Mouse (Mus musculus) stomach, embryonic 16.5 days (tissue): ENCODE data around the gene Wfdc1. TPM values are rescaled to one million over a fixed set of nuclear protein-coding genes. Genes with fewer than 3 reads are reported as not detected.

Source experiments
- ATAC-seq: fragments of 200-750 bp; cut with Nextera tagmentation; 2 replicates; pipeline ENCODE4 v1.8.0; 2017; ENCODE audit warnings: moderate number of reproducible peaks, moderate TSS enrichment; ENCODE audit not compliant: insufficient read depth, low FRiP score
- H3K27ac ChIP-seq: fragments of 300-500 bp; sonication (generic); 2 replicates; pipeline ENCODE4 v1.5.1; 2014; ENCODE audit warnings: low read length
- H3K27me3 ChIP-seq: fragments of 300-500 bp; sonication (generic); 2 replicates; pipeline ENCODE4 v1.6.1; 2014; ENCODE audit warnings: low read length, control low read depth, mixed read lengths; ENCODE audit not compliant: control insufficient read depth, insufficient read depth
- H3K36me3 ChIP-seq: fragments of 300-500 bp; sonication (generic); 2 replicates; pipeline ENCODE4 v1.6.1; 2014; ENCODE audit warnings: low read length; ENCODE audit not compliant: control insufficient read depth, insufficient read depth
- H3K4me1 ChIP-seq: fragments of 300-500 bp; sonication (generic); 2 replicates; pipeline ENCODE4 v1.6.1; 2014; ENCODE audit warnings: low read length, control low read depth, mixed read lengths; ENCODE audit not compliant: control insufficient read depth, insufficient read depth
- H3K4me2 ChIP-seq: fragments of 300-500 bp; sonication (generic); 2 replicates; pipeline ENCODE4 v1.6.1; 2014; ENCODE audit warnings: low read depth, low read length, mixed read lengths
- H3K4me3 ChIP-seq: fragments of 300-500 bp; sonication (generic); replicated peaks from 2 replicates; pipeline ENCODE4 v1.5.1; 2014; ENCODE audit warnings: mild to moderate bottlenecking, low read length
- H3K9ac ChIP-seq: fragments of 300-500 bp; sonication (generic); 2 replicates; pipeline ENCODE4 v1.6.1; 2014; ENCODE audit warnings: low read length
- H3K9me3 ChIP-seq: fragments of 300-500 bp; sonication (generic); replicated peaks from 2 replicates; pipeline ENCODE4 v1.6.1; 2016; ENCODE audit warnings: low read length, control low read depth; ENCODE audit not compliant: control insufficient read depth
- WGBS: fragments of 180-500 bp; shearing (Covaris S2); extraction: QIAGEN DNeasy Blood & Tissue Kit; methylation state at CpG from one replicate; pipeline ENCODE4 v1.1.7; 2014; 5-methylcytosine and 5-hydroxymethylcytosine counted together
- polyA plus RNA-seq: library from polyadenylated mRNA; unstranded; fragments of >200 nt; fragmentation: Nextera tagmentation; extraction: Ambion mirVana; gene quantifications from 2 replicates; pipeline ENCODE4 v1.2.1, GENCODE M21; 2015

The Wfdc1 gene
- polyA plus RNA-seq, 1 experiment from 2014 or later = 33.9 TPM

DNA sequence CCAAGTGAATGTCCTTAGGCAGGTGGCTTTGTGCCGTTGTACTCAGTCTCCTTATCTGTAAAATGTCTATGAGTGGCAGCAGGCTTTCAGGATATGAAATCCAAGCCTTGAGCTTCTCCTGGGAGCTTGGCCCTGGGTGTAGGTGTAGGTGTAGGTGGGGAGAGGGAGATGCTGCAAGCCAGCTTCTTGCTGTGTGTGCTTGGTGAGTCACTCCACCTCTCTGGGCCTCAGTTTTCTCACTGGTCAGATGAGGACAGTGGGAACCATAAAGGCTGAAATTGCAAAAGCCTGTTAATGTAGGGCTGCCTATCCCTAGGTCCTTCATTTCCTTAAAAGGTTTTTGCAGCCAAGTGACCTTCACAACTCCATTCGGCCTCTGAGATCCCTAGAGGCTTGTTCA, 30.2 kb upstream of the Wfdc1 start:
- peaks cover 10% of the 10 kb centered on the region; the same call in 1 of the 2 replicates for H3K4me1 ChIP-seq
- H3K27ac ChIP-seq = no peak overlapping the region
- H3K4me2 ChIP-seq = no peak overlapping the region
- H3K9me3 ChIP-seq = no peaks in the 10 kb centered on the region
- H3K9ac ChIP-seq = no peak overlapping the region
- 56% methylated on average over 2 of the region's 2 CpGs for WGBS
- 0 out of 2 replicates have a peak, but pooled peaks cover 4% of the 10 kb centered on the region for H3K27me3 ChIP-seq
- H3K4me3 ChIP-seq = no peak overlapping the region
- ATAC-seq = no peak
- H3K36me3 ChIP-seq = no peaks in the 10 kb centered on the region

DNA sequence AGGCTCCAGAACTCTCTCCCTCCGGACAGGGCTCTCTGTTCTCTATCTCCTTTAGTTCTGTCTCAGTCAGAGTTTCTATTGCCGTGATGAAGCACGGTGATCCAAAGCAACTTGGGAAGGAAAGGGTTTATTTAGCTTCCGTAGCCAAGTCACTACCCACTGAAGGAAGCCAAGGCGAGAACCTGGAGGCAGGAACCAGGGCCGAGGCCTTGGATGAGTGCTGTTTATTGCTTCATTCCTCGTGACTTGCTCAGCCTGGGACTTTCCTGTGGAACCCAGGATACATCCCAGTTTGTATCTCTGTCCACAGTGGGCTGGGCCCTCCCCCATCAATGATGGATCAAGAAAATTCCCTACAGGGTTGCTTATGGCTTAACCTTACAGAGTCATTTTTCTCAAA, 29.4 kb upstream of the Wfdc1 start:
- H3K4me2 ChIP-seq = no peak overlapping the region

DNA sequence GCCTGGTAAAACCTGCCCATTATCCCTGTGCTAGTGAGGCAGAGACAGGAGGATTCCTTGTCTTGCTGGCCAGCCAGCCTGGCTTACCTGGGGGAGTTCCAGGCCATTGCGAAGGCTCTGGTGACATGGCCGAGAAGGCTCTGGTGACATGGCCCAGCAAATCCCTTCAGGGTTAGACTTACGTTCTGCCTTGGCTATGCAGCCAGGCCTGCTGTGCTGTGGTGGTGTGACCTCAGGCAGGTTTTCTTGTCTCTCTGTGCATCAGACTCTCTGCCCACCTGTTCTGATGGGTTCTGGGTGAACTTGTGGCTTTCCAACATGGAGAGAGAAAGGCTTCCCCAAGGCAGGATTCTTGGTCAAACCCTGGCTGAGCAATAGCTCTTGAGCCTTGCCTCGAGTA, 28.8 kb upstream of the Wfdc1 start:
- no peak overlapping the region for H3K4me2 ChIP-seq
- ATAC-seq = no peak
- H3K9ac ChIP-seq = no peak overlapping the region
- 94% methylated on average over 4 of the region's 4 CpGs for WGBS
- H3K4me3 ChIP-seq = no peak overlapping the region
- H3K9me3 ChIP-seq = no peaks in the 10 kb centered on the region
- H3K27ac ChIP-seq = no peak overlapping the region
- H3K4me1 ChIP-seq = peaks cover 10% of the 10 kb centered on the region; the same call in 1 of the 2 replicates
- no peaks in the 10 kb centered on the region for H3K36me3 ChIP-seq
- 0 out of 2 replicates have a peak, but pooled peaks cover 4% of the 10 kb centered on the region for H3K27me3 ChIP-seq

More for the DNA sequence above, 29.4 kb upstream of the Wfdc1 start:
- H3K4me3 ChIP-seq = no peak overlapping the region
- 0 out of 2 replicates have a peak, but pooled peaks cover 4% of the 10 kb centered on the region for H3K27me3 ChIP-seq
- no peak overlapping the region for H3K27ac ChIP-seq
- 58% methylated on average over 7 of the region's 7 CpGs for WGBS
- no peak for ATAC-seq
- H3K9ac ChIP-seq = no peak overlapping the region
- peaks cover 10% of the 10 kb centered on the region; the same call in 1 of the 2 replicates for H3K4me1 ChIP-seq
- no peaks in the 10 kb centered on the region for H3K9me3 ChIP-seq
- H3K36me3 ChIP-seq = no peaks in the 10 kb centered on the region

DNA sequence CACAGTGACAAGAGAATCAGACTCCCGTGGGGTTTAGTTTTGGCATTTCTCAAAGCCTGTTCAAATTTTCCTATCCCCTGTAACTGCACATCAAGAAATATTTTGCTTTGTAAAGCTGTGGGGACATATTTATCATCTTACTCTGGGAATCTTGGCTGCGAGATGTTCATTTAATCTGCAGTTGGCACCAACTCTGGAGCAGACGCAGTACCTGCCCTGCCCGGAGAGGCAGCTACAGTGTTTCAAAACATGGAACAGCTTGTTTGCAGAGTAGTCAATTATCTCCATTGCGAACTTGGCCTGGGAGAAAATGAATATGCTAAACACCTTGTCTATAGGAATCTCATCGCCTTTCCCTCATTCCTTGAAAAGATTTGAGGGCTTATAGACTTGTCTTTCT, 27.9 kb upstream of the Wfdc1 start:
- Histone ChIP-seq H3K9me3 (no peaks in the 10 kb centered on the region), H3K27ac (no peak overlapping the region)
- WGBS = 63% methylated on average over 6 of the region's 6 CpGs

DNA sequence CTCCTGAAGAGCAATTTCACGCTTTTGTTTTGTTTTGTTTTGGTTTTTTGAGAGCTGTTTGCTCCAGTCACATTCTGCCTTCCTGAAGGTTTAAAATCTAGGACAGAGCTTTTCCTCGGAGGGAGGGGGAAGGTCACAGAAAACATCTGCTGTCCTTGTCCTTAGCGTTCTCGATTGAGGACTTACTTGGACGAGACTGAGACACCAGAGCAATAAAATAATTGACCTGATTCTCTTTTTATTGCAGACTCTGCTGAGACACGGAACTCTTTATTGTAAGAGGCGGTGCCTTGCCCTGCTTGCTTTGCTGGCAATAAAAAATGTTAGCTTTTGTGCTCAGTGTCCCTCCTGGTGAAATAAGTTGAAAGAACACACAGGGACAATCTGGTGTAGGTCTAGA, 26.4 kb upstream of the Wfdc1 start:
- Histone ChIP-seq H3K4me2 (no peak overlapping the region), H3K36me3 (no peaks in the 10 kb centered on the region), H3K9me3 (no peaks in the 10 kb centered on the region), H3K27me3 (no peaks in the 10 kb centered on the region), H3K4me1 (peaks cover 10% of the 10 kb centered on the region; the same call in 1 of the 2 replicates), H3K27ac (no peak overlapping the region), H3K4me3 (no peak overlapping the region), H3K9ac (no peak overlapping the region)
- WGBS = 55% methylated on average over 7 of the region's 7 CpGs
- ATAC-seq = no peak

More for the DNA sequence above, 27.9 kb upstream of the Wfdc1 start:
- H3K4me2 ChIP-seq = no peak overlapping the region
- H3K9ac ChIP-seq = no peak overlapping the region
- no peak for ATAC-seq
- no peaks in the 10 kb centered on the region for H3K36me3 ChIP-seq
- H3K4me3 ChIP-seq = no peak overlapping the region
- peaks cover 10% of the 10 kb centered on the region; the same call in 1 of the 2 replicates for H3K4me1 ChIP-seq
- H3K27me3 ChIP-seq = 0 out of 2 replicates have a peak, but pooled peaks cover 4% of the 10 kb centered on the region

DNA sequence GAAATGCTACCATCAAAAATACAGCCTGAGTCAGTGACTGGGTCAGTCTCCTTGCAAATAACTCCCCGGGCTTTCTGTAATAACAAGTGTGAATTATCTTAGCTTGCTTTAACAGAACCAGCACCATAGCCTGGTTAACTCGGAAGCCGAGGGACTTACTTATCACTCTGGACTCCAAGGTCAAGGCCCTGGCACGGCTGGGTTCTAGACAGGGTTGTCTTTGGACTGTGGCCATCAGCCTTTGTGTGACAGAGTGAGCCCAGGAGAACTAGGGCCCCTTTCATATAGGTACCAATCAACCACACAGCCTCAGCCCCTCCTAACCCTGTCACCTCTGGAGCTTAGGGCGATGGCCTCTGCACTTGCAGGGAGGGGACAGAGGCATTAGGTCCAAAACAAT, 25.1 kb upstream of the Wfdc1 start:
- Histone ChIP-seq H3K9me3 (no peaks in the 10 kb centered on the region), H3K27ac (no peak overlapping the region), H3K36me3 (no peaks in the 10 kb centered on the region), H3K27me3 (no peaks in the 10 kb centered on the region), H3K4me3 (no peak overlapping the region), H3K4me2 (no peak overlapping the region), H3K4me1 (no peaks in the 10 kb centered on the region), H3K9ac (no peak overlapping the region)
- ATAC-seq = no peak
- 73% methylated on average over 5 of the region's 5 CpGs for WGBS

DNA sequence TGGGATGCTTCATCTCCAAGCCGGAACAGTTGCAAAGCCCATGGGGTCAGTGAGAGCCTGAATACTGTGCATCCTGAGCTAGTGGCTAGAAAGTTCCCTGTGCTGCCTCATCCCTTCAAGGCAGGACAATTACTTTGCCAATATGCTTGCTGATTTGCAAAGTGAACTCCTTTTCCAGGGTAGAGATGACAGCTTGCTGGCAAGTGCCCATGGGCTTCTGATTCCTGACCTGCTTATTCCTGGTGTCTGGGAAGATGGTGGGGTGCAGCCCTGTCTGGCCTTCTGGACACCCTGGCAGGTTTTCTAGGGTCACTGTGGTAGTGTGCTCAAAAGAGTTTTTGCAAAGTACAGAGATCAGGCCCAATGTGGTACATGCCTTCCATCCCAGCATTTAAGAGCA, 23.2 kb upstream of the Wfdc1 start:
- Histone ChIP-seq H3K27me3 (no peaks in the 10 kb centered on the region), H3K27ac (no peak overlapping the region), H3K4me1 (no peaks in the 10 kb centered on the region), H3K4me2 (no peak overlapping the region), H3K36me3 (no peaks in the 10 kb centered on the region), H3K9ac (no peak overlapping the region), H3K9me3 (no peaks in the 10 kb centered on the region), H3K4me3 (no peak overlapping the region)
- 85% methylated on average over 1 of the region's 1 CpGs for WGBS
- no peak for ATAC-seq

DNA sequence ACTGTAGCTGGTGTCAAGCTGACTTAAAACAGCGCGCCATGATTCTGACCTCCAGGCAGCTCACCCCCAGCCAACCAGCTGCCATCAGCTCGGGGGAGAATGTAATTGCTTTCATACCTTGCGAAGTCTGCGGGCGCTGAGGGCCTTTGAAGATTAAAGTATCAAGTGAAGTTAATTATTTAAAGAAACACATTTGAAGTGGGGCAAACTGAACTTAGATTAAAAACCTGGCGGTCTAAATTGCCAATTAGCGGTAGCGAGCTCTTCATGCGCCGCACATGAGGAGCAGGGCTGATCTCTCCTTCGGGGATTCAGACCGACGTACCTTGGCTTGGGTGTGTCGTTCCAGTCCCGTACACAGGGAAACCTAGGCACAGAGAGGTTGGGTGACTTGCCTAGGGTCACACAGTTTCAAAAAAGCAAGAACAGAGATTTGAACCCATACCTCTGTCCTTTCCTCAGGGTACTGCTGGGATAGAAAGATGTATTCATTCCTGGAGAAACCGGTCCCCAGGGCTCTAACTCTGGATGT, 21.7 kb upstream of the Wfdc1 start:
- no peak for ATAC-seq
- Histone ChIP-seq H3K4me3 (no peak overlapping the region), H3K9ac (no peak overlapping the region), H3K27me3 (no peaks in the 10 kb centered on the region), H3K9me3 (no peaks in the 10 kb centered on the region), H3K4me1 (no peaks in the 10 kb centered on the region), H3K4me2 (no peak overlapping the region), H3K36me3 (no peaks in the 10 kb centered on the region), H3K27ac (no peak overlapping the region)
- WGBS = 82% methylated on average over 17 of the region's 17 CpGs

DNA sequence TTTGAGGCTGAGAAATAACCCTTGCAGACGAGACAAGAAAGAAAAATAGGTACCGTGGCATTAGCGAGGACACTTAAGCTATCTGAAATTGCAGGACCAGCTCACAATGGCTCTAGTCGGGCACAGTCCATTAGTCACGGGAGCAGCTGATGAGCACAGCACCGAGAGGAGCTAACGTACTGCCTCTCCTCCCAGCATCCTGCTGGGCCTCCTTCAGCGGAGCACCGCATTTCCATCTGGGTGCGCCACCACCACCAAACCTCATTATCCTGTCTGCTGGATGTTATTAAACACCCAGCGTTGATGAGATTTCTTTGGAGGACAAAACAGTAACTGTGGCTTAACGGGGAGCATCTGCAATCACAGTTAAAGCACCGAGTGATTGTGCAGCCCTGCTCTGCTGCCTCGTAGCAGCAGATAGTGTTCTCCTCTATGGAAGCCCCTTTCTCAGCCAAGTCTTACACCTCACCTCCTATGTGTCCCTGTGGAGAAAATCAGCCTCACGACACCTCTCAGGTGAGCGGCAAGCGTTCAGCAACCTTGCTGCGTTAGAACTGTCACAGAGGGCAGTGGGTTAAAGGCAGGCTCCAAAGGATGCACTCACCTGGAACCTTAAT, 21.1 kb upstream of the Wfdc1 start:
- no peak overlapping the region for H3K4me3 ChIP-seq
- H3K4me1 ChIP-seq = no peaks in the 10 kb centered on the region
- H3K36me3 ChIP-seq = no peaks in the 10 kb centered on the region
- no peak overlapping the region for H3K9ac ChIP-seq
- H3K27ac ChIP-seq = no peak overlapping the region
- H3K9me3 ChIP-seq = no peaks in the 10 kb centered on the region
- no peak for ATAC-seq
- 73% methylated on average over 18 of the region's 18 CpGs for WGBS
- H3K4me2 ChIP-seq = no peak overlapping the region
- H3K27me3 ChIP-seq = no peaks in the 10 kb centered on the region
